Mouse (Mus musculus) thymus, postnatal 14 days (tissue): Measurements from ENCODE around the gene Gjc1.

Source experiments
- DNase-seq: peaks from one replicate; pipeline ENCODE4 v3.0.0; 2021

Gjc1 gene

DNA sequence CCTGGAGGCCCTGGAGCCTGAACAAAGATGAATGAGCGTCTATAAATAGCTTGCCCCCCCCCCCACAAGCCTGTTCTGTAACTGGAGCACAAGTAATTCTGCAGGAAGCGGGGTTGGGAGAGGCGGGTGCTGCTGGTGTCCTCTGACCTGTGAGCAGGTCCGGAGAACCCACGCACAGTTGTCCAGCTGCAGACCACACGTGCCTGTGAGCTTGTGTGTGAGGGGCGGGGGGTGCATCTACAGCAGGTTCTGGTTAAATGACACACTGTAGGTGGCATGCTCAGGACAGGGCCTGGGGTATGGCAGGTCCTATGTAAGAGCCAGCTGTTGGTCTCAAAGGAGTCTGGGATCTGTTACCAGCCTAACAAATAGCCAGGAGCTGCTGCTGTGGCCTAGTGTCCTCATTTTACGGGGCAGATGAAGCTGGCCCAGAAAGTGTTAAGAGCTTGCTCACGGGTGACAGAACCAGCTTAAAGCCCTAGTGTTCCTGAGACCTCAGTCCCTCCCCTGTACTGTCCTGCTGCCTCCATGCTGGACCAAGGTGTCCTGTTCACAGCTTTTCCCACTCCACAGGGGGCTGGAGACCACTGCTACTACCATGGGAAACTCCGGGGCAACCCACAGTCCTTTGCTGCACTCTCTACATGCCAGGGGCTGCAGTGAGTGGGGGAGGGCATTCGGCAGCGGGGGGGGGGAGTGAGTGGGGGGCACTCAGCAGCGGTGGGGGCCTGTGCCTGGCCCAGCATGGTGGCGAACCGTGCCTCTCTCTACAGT lies 48.7 kb downstream of the Gjc1 start:
- no peak for DNase-seq

DNA sequence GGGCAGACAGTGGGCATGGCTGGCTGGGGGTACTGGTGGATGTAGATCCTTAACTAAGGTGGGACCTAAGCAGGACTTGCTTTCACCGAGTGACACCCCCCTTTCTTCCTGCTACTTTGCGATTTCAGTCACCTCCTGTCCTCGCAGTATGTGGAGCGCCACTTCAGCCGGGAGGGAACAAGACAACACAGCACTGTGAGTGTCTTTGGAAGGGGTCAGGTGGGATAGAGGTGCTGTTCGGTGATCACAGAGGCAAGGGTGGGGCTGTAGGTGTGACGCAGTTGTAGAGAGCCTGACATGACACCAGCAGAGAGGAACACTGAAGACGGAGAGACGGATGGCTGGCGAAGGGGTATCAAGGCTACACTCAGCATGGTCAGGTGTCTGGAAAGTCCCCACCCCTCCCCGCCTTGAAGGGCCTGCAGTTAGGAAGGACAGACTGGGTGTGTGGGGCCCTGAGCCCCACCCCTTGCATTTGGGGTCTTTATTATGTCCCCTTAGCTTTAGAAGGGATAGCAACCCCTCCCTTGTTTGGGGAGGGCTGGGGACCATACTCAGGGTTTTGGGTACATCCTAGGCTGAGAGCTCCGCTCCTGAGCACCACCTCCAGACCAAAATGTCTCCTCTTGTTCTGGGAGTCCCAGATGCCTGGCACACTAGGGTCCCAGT lies 49.4 kb downstream of the Gjc1 start:
- DNase-seq: no peak

DNA sequence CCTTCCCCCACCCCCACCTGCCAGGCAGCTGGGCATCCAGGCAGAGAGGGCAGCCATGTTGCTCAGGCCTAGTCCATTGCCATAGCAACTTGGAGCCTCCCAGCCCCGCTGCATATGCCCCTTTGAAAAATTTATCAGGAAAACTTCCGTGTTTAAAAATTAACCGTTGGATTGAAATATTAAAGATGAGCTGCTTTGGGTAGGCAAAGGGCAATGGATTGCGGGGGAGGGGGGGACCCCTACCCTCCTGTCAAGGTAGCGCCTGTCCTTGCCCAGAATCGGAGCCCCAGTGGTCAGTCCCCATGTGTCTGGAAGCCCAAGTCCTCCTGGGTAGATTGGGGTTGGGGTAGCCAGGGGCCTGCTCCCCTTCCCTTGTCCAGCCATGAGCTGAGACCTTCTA lies 50.4 kb downstream of the Gjc1 start:
- DNase-seq: no peak

DNA sequence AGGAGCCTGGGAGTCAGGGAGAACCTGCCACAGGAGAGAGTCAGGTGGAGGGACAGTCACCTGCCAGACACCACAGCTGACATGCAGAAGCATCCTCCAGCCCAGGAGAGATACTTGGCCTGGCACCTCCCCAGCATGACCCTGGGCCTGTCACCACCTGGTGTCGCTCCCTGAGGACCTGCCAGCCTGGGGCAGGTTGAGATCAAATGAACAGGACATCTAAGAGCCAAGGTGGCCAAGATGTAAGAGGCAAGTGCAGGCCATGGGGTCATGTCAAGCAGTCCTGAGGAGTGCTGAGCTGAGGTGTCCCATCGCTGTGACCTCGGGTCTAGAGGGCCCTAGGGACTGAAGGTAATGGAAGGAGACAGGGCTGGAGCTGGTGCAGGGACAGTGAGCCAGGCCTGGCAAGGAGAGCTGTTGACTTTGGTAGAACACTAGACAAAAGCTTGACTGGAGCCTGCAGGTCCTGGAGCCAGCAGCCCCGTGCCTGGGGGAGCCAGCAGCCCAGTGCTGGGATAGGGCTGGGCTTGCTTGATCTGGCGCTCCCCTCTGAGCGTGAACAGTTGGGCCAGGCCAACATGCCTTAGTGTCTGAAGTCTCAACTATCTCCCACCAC lies 52.3 kb downstream of the Gjc1 start:
- no peak for DNase-seq

DNA sequence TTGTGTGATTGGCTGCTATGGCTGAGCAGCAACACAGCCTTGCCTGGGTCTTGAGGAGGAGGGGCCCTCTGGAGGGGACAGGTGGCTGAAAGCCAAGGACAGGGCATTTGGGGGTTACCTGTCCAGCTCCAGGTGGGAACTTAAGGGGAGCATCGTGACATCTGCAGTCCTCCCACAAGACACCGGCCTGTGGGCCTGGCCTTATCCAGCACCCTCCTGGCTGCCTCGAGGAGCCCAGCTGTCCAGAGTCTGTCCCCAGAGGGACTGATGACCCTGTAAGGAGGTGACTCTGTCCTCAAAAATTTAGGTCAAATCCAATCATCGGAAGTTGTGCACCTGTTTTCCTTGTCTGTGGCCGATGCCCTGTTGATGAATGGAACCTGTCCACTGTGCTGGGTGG lies 54.1 kb downstream of the Gjc1 start:
- no peak for DNase-seq

DNA sequence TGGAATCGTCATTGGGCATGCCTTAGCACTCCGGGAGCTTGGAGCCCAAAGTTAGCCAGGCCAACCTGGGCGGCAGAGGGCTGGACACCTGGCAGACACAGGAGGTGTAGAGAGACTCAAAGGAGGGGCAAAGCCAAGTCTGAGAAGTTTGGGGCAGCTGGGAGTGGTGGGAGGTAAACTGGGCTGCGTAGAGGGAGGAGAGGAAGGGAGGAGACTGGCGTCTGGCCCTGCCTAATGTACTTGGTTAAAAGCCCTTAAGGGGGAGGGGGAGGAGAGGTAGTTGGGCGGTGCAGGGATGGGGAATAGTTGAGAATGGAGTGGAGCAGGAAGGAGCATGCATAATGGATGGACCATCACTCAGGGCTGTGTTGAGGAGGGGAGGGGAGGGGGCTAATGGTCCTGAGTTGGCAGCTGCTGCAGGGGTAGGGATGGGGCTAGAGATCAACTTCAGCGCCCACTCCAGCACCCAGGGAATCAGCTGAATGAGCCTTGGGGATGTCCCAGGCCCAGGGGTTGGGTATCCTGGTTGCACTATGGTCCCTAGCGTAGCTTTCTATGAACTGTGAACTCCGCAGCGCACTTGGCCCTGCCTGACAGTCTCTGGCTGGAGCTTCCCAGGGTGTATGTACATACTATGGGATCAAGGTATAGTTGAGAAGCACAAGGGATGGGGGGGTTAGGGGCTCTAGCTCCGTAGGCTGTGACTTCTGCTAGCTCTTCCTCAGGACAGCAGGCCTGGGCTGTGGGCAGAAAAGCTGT lies 56.3 kb downstream of the Gjc1 start:
- no peak for DNase-seq

DNA sequence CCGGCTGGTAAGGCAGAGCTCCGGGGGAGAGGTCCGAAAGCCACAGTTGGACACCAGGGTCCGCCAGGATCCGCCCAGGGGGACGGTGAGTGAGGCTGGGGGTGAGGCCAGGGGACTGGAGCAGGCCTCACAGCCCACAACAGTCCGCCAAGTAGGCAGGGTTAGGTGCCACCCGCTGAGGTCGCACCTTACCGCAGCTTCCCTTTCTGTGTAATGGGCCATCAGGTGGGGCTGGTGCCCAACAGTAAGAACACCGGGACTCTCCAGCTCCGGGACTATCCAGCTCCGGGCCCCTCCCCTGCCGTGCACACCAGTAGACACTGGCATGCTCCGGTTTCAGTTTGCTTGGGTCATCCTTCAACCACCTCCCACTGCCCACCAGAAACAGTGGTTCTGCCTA lies 57.3 kb downstream of the Gjc1 start:
- DNase-seq: peak; percentile 34

DNA sequence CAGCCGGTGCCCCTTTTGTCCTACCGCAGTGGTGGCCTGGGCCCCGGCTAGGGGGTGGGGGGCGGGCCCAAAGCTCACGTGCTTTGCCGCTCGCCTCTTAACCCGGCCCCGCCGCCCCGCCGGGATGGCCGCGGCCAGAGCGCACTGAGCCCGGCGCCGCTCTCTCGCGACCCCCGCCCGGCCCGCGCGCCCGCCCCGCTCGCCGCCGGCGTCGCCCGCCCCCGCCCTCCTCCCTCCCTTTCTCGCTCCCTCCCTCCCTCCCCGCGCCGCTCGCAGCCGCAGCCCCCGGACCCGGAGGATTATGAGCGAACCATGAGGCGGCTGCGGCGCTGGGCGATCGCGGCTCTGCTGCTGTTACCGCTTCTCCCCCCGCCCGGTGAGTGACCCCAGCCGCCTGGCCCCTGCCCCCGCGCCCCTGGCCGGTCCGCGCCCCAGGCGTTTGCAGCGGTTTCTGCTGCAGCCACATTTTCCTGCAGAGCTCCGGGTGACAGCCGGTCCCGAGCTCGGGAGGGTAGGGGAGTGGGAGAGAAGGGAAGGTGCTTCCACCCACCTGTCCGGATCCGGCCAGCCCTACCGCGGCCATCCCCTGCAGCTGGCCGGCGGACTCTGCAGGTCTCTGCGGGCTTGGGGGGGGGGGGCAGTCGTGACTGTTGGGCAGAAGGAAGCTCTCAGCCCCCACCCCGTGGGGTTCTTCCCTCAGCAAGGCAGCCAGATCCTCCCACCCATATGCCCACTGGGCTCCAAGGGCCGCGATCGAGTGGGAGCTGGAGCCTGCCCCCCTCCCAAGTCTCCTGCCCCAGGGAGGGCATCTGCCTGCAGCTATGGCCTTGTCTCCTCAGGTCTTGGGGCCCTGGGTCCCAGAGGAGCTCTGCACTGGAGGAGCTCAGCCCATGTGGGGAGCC lies 57.9 kb downstream of the Gjc1 start, which contains the start of gene Adam11:
TSS of gene Adam11 (plus strand) at position 131 of the 902 bp plus-strand sequence.
- DNase-seq: peak; percentile 43

DNA sequence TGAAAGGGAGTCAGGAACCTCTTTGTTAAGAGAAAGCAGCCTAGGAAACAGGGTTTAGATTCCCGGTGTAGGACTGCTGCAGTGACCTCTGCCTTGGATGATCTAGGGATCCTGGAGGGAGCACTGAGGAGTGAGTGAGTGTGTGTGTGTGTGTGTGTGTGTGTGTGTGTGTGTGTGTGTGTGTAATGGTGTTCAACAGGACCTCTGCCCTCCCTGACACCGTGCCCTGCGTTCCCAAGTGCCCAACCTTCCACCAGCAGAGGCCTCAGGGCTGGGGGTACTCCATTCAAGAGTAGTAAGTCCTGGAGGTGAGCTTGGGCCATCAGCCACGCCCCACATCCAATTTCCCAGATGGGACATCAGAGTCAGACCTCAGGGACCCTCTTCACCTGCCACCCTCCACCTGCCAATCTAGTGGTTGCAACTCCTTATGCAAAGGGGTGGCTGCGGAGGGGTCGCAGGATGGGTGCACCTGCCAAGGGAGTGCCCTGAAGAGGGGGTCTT lies 58.6 kb downstream of the Gjc1 start:
- DNase-seq: no peak

DNA sequence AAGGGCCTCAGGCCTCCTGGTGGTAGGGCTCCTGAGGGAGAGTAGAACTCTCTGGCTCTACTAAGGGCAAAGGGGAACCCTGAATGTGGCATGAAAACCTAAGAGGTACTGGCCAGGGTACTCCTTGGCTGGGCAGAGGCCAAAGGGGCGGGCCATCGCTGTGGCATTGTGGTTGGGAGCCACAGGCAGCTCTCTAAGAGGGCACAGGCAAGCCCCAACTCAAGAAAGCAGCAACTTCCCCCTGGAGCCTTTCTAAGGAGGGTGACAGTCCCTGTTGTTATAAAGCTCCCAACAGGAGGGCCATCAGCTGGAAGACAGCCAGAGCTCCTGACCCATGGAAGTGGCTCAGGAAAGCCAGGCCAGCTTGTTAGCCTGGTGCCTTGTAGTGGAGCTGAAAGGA lies 60.5 kb downstream of the Gjc1 start:
- no peak for DNase-seq

DNA sequence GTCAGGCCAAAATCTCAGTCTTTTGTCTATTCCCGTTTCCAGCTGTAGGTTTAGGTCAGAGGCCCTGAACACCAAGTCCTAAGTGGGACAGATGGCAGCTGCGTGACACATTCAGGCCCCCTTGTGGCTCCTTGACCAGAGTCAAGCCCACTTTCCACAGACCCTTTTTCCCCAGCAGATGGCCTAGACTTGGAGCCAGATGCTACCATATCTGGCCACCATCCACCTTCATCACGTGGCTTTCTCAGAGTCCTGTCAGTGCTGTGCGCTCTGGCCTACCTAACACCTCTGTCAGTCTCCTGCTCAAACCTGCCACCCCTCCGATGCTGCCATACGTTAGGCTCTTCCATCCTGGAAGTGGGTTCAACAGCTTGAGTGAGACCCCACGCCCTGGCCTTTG lies 64.1 kb downstream of the Gjc1 start:
- DNase-seq: no peak

DNA sequence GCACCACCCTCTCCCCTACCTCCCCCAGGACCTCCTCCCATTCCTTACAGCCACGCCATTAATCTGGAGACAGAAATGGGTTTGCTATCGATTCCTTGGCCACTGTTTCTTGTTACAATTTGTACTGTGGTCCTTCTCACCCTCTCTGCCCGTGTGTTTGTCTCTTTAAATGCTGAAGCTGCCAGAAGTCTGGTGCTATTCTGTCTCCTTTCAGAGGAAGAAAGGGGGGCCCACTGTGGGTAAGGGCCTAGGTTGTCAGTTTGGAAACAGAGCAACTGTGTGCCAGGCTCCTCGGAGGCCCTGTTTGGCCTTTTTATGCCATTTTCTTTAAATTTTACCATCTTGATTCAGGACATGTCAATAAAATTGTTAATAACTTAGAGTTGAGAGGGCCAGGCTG lies 65.1 kb downstream of the Gjc1 start:
- peak; percentile 72 for DNase-seq

DNA sequence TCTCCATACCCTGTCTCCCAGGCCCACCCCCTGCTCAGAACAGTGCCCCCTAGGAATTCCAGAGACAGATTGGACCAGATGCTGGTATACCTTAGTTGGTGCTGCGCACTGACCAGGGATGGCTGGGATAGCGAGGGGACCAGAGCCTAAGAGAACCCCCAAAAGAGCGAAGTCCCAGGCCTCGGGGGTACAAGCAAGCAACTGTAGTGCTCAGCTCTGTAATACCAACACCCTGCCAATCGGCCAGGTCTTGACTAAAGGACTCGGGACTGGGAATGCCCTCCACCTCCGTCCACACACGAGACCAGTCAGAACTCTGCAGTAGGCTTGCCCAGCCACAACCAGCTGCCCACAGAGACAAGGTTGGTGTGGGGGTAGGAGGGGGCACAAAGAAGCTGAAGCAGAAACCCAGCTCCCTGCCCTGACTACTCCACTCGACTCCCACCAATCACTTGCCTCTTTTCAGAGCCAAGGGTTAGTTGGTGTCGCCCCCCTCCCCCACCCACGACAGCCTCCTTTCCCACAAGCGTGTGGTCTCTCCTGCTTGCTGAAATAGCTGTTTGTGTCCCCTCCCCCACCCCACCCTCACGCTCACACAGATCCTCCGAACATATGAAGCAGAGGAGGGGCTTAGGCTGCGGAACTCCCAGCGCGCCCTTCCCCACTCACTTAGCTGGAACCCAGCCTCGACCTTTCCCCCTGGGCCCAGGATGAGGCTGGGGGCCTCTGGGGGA lies 65.7 kb downstream of the Gjc1 start:
- DNase-seq: peak; percentile 89

DNA sequence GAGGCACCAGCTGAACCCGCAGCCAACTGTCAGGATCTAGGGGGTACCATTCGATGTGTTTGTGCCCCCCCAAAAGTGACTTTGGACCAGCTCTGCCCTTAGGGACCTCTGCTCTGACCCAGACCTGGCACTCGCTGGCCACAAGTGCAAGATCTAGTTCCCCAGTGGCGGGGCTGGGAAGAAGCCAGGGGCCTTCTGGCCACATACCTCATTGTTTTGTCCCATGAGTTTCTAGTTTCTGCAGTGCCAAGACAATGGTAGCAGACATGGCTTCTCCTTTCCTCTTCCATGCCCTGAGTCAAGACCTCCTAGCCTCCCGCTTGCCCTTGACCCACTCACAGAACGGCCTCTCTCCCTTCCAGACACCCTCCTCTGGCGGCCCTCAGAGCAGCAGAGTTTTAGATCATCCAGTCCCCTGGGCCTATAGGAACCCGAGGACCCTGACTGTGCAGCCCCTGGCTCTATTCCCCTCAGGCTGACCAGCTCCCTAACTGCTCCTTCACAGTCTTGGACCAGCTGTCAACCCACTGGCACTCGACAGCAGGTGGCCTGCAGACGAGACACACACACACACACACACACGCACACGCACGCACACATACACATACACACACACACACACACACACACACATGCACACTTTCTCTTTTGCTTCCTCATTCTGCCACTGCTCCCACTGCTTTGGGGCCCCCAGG lies 66.5 kb downstream of the Gjc1 start:
- peak; percentile 36 for DNase-seq

DNA sequence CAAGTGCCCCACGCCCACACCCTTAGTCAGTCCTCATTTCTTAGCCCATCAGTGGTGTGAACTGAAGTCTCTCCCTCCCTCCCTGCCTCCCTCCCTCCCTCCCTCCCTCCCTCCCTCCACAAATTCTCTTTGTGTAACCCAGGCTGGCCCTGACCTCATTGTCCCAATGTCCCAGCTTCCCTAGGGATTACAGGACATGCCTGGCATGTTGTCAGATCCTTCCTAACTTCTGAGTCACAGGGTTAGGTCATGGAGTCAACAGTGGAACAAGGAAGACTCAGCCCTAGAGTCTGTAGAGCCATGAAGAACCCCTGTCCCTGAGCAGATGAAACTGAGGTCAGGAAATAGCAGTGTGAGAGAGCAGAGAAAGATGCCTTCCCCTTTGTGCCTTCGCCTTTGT lies 69.8 kb downstream of the Gjc1 start:
- no peak for DNase-seq
